Mouse (Mus musculus) myocyte (in vitro differentiated cells): Measurements from ENCODE around the gene Runx3. TPM values are rescaled to one million over a fixed set of nuclear protein-coding genes. Genes with fewer than 3 reads are reported as not detected.

Experiments
- H3K27me3 ChIP-seq: one replicate; pipeline ENCODE4 v1.6.1; 2011; ENCODE audit not compliant: control insufficient read depth, insufficient read depth, insufficient read length
- H3K36me3 ChIP-seq: one replicate; pipeline ENCODE4 v1.6.1; 2011; ENCODE audit not compliant: control insufficient read depth, insufficient read depth
- H3K4me2 ChIP-seq: one replicate; pipeline ENCODE4 v1.6.1; 2011; ENCODE audit warnings: low read depth, control low read depth
- H3K4me3 ChIP-seq: one replicate; pipeline ENCODE4 v1.5.1; 2011; ENCODE audit warnings: mild to moderate bottlenecking, control low read depth, moderate library complexity
- H3K79me2 ChIP-seq: one replicate; pipeline ENCODE4 v1.6.1; 2011; ENCODE audit not compliant: control insufficient read depth, insufficient read depth
- H3ac ChIP-seq: one replicate; pipeline ENCODE4 v1.6.1; 2011; ENCODE audit not compliant: control insufficient read depth, insufficient read length
- CEBPB ChIP-seq: IDR thresholded peaks from 2 replicates; pipeline ENCODE4 v1.6.1; 2011; ENCODE audit warnings: mild to moderate bottlenecking, moderate library complexity; ENCODE audit not compliant: poor library complexity, insufficient read depth, severe bottlenecking
- E2F4 ChIP-seq: IDR thresholded peaks from one replicate; pipeline ENCODE4 v1.6.1; 2011; ENCODE audit warnings: mild to moderate bottlenecking, control low read depth, moderate library complexity; ENCODE audit not compliant: insufficient read depth
- MAX ChIP-seq: IDR thresholded peaks from one replicate; pipeline ENCODE4 v1.6.1; 2011; ENCODE audit warnings: low read depth, mild to moderate bottlenecking, control low read depth
- MYOD1 ChIP-seq, 3 experiments: IDR thresholded peaks; one replicate each; pipeline ENCODE4 v1.6.1; 2011; ENCODE audit warnings: control low read depth in 2 of 3, low read depth in 2 of 3, mild to moderate bottlenecking in 2 of 3, moderate library complexity in 1 of 3; ENCODE audit not compliant: insufficient read length in 2 of 3, control insufficient read depth in 1 of 3
- MYOG ChIP-seq, 3 experiments: IDR thresholded peaks; one replicate each; pipeline ENCODE4 v1.6.1; 2011; ENCODE audit warnings: control low read depth in 2 of 3, low read depth in 2 of 3, mild to moderate bottlenecking in 2 of 3; ENCODE audit not compliant: insufficient read length in 2 of 3, control insufficient read depth in 1 of 3, insufficient read depth in 1 of 3
- POLR2A ChIP-seq: IDR thresholded peaks from one replicate; pipeline ENCODE4 v1.6.1; 2011; ENCODE audit warnings: low read depth, mild to moderate bottlenecking, control low read depth, moderate library complexity; ENCODE audit not compliant: insufficient read length
- POLR2AphosphoS2 ChIP-seq: IDR thresholded peaks from one replicate; pipeline ENCODE4 v1.6.1; 2011; ENCODE audit warnings: low read depth, control low read depth; ENCODE audit not compliant: insufficient read length
- REST ChIP-seq: IDR thresholded peaks from one replicate; pipeline ENCODE4 v1.6.1; 2011; ENCODE audit warnings: mild to moderate bottlenecking, control low read depth, moderate library complexity; ENCODE audit not compliant: insufficient read depth, insufficient read length
- SRF ChIP-seq: IDR thresholded peaks from one replicate; pipeline ENCODE4 v1.6.1; 2011; ENCODE audit warnings: low read depth; ENCODE audit not compliant: control insufficient read depth, insufficient read length
- TCF12 ChIP-seq: IDR thresholded peaks from one replicate; pipeline ENCODE4 v1.6.1; 2011; ENCODE audit warnings: mild to moderate bottlenecking, control low read depth; ENCODE audit not compliant: poor library complexity, insufficient read depth, severe bottlenecking
- TCF3 ChIP-seq: IDR thresholded peaks from one replicate; pipeline ENCODE4 v1.6.1; 2011; ENCODE audit warnings: low read depth, control low read depth; ENCODE audit not compliant: insufficient read length
- USF1 ChIP-seq: IDR thresholded peaks from one replicate; pipeline ENCODE4 v1.6.1; 2011; ENCODE audit warnings: low read depth, mild to moderate bottlenecking, control low read depth, moderate library complexity
- polyA plus RNA-seq: library from polyadenylated mRNA; unstranded; fragments of >200 nt; fragmentation: generic; extraction: Trizol; gene quantifications from one replicate; pipeline ENCODE4 v1.2.1, GENCODE M21; 2012; ENCODE audit warnings: missing spikeins

The Runx3 gene
- polyA plus RNA-seq, 1 experiment, result 19.6 TPM

DNA sequence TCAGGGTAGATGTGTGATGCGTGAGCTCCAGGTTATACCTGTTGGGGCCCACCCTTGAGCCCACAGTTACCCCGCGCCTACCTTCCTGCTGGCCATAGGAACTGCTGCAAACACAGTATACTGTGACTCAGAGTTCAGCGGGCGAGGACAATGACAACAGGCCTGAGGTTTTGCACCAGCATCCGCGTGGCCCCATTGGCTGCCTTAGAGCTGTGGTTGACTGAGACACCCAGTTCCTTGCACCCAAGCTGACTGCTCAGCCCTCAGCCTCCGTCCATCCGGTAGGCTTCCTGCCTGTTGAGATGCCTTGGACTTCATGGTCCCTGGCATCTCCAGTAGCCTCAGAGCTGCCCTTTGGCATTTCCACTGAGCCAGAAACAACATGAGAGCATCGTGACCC, 48.6 kb downstream of the Runx3 start:
- Histone ChIP-seq H3ac (no peak overlapping the region), H3K36me3 (peaks cover 9% of the 10 kb centered on the region), H3K27me3 (no peaks in the 10 kb centered on the region), H3K4me2 (no peak overlapping the region), H3K4me3 (no peak overlapping the region), H3K79me2 (no peaks in the 10 kb centered on the region)
- TF ChIP-seq TCF12, result no peak
- TF ChIP-seq SRF, result no peak
- no peak for TF ChIP-seq MYOD1 (IDR thresholded peaks at IDR 0.05; ENCODE audit: control insufficient read depth in 1 of 3, insufficient read length in 2 of 3, low read depth in 2 of 3)
- no peak for TF ChIP-seq MAX
- TF ChIP-seq POLR2AphosphoS2, result no peak
- no peak for TF ChIP-seq REST
- TF ChIP-seq CEBPB, result no peak
- TF ChIP-seq POLR2A, result no peak
- TF ChIP-seq USF1, result no peak
- TF ChIP-seq E2F4, result no peak
- TF ChIP-seq TCF3, result no peak
- TF ChIP-seq MYOG (IDR thresholded peaks at IDR 0.05; ENCODE audit: control insufficient read depth in 1 of 3, insufficient read depth in 1 of 3, insufficient read length in 2 of 3, low read depth in 2 of 3), result no peak

DNA sequence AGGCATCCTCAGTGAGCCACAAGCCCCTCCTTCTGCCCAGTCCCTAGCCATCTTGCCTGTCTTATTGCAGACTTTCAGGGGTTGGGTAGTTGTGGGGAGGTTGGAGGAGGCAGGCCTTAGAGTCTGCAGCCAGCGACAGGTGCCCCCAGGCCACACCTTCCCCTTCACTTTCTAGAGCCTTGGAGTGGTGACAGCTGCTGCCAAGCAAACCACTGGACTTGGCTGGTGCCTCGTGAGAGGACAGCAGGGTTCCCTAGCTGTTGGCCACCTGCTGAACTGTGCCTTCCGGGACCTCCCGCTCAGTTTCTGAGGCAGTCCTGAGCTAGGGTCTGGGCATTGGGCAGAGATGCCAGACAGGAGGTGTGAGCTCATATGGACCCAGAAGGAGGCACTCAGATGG, 49.0 kb downstream of the Runx3 start:
- no peaks in the 10 kb centered on the region for H3K27me3 ChIP-seq
- no peaks in the 10 kb centered on the region for H3K79me2 ChIP-seq
- no peak overlapping the region for H3ac ChIP-seq
- H3K4me2 ChIP-seq, result no peak overlapping the region
- H3K36me3 ChIP-seq, result peaks cover 9% of the 10 kb centered on the region
- no peak overlapping the region for H3K4me3 ChIP-seq
- TF ChIP-seq MYOG (IDR thresholded peaks at IDR 0.05; ENCODE audit: control insufficient read depth in 1 of 3, insufficient read depth in 1 of 3, insufficient read length in 2 of 3, low read depth in 2 of 3) (peak; percentile 48 to 97 (median 92)), USF1 (no peak), TCF12 (peak; percentile 69), TCF3 (peak; percentile 73), MYOD1 (IDR thresholded peaks at IDR 0.05; ENCODE audit: control insufficient read depth in 1 of 3, insufficient read length in 2 of 3, low read depth in 2 of 3) (peak; percentile 35 to 97 (median 92))

DNA sequence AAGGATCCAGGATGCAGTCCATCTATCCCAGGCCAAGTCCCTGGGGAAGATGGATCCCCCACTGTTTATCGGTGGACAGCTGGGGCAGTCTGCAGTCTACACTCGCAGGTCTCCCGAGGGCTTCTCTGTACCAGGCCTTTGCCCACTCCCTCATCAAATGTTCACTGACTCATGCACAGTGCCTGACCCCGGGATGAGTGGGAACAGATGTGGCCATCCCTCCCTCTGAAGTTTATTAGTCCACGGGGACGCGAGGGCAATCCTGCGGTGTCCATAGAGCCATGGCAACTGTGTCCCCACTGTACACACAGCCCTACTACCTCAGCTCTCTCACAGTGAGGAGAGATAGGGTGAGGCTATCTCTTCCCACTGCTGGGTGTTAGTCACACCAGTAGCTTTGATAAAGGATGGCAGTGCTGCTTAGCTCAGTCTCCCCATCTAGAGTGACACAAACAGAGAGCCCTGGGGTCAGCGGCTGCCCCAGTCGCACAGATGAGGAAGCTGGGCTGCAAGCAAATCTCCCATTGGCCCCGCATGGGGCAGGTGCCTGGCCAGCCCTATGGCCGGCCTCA, 50.9 kb downstream of the Runx3 start:
- Histone ChIP-seq H3K79me2 (no peaks in the 10 kb centered on the region), H3K36me3 (peaks cover 9% of the 10 kb centered on the region), H3K4me2 (no peak overlapping the region), H3ac (no peak overlapping the region), H3K27me3 (no peaks in the 10 kb centered on the region), H3K4me3 (no peak overlapping the region)
- TF ChIP-seq MYOD1 (IDR thresholded peaks at IDR 0.05; ENCODE audit: control insufficient read depth in 1 of 3, insufficient read length in 2 of 3, low read depth in 2 of 3), result peak in 2 of 3 experiments; percentile 64 to 80
- TF ChIP-seq MYOG (IDR thresholded peaks at IDR 0.05; ENCODE audit: control insufficient read depth in 1 of 3, insufficient read depth in 1 of 3, insufficient read length in 2 of 3, low read depth in 2 of 3), result peak in 2 of 3 experiments; percentile 23 to 29
- TF ChIP-seq TCF12, result no peak
- TF ChIP-seq CEBPB, result no peak

DNA sequence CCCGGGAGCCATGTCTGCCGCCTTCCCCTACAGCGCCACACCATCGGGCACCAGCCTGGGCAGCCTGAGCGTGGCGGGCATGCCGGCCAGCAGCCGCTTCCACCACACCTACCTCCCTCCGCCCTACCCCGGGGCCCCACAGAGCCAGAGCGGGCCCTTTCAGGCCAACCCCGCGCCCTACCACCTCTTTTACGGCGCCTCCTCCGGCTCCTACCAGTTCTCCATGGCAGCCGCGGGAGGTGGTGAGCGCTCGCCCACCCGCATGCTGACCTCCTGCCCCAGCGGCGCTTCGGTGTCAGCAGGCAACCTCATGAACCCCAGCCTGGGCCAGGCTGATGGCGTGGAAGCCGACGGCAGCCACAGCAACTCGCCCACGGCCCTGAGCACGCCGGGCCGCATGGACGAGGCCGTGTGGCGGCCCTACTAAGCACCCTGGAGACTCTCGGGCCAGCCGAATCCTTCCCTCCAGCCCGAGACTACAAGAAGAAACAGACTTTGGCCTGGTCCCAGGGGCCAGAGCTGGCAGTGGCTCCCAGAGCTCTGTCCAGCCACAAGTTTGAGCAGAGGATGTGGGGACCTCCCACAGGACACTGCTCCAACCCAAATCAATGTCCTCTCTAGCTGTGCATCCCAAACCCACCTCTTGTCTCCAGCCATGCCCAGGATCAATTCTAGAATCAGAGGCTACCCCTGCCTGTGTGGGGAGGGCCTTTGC, 55.1 kb downstream of the Runx3 start:
- peaks cover 9% of the 10 kb centered on the region for H3K36me3 ChIP-seq

More for the DNA sequence above, 55.1 kb downstream of the Runx3 start:
- no peak overlapping the region for H3K4me3 ChIP-seq
- TF ChIP-seq TCF12 (no peak), POLR2A (no peak), USF1 (no peak), POLR2AphosphoS2 (no peak), MYOD1 (IDR thresholded peaks at IDR 0.05; ENCODE audit: control insufficient read depth in 1 of 3, insufficient read length in 2 of 3, low read depth in 2 of 3) (no peak), MAX (no peak), TCF3 (no peak), SRF (no peak), MYOG (IDR thresholded peaks at IDR 0.05; ENCODE audit: control insufficient read depth in 1 of 3, insufficient read depth in 1 of 3, insufficient read length in 2 of 3, low read depth in 2 of 3) (no peak), REST (no peak), CEBPB (no peak), E2F4 (no peak)
- H3K27me3 ChIP-seq, result no peaks in the 10 kb centered on the region
- no peak overlapping the region for H3K4me2 ChIP-seq
- no peaks in the 10 kb centered on the region for H3K79me2 ChIP-seq
- no peak overlapping the region for H3ac ChIP-seq
